Mouse (Mus musculus) testis, adult 2 months (tissue): ENCODE measurements at regions not wholly inside any gene's neighbourhood (a gene's known extent, or its start where the extent isn't known, plus 50 kb on each side); places are given as distances from the start of the nearest gene placed in this dataset.

Experiments used
- CTCF ChIP-seq: fragments of 200-500 bp; IDR thresholded peaks from 2 replicates; pipeline ENCODE4 v1.5.1; 2012; ENCODE audit warnings: low read depth, mild to moderate bottlenecking, inconsistent platforms, low read length, moderate library complexity; ENCODE audit not compliant: control insufficient read depth, insufficient read depth, insufficient replicate concordance
- POLR2A ChIP-seq: fragments of 200-500 bp; IDR thresholded peaks from 2 replicates; pipeline ENCODE4 v1.6.1; 2012; ENCODE audit warnings: low read depth, mild to moderate bottlenecking, inconsistent platforms, low read length, moderate library complexity; ENCODE audit not compliant: control insufficient read depth

DNA sequence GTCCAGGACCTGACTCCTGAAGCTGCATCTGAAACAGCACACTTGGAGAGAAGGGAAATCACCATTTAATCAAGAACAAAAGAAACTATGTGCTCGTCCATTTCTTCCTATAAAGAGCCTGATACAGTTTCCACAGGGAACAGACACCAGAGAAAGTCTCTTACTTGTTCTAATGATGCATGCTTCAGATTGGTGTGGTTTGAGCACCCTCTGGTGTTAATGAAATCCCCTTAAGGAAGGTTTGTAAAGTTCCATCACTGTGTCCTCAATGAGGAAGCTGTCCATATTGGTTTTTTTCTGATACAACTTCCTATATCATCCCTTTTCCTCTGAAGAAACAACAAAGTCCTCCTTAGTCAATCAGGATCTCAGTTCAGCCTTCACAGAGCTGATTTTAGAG, 591.2 kb downstream of the Adam6a start:
- TF ChIP-seq CTCF = no peak
- no peak for TF ChIP-seq POLR2A
